Mouse (Mus musculus) cerebral cortex, adult 2 months (tissue): ENCODE results near the gene Thsd4.

Experiments
- whole genome bisulfite sequencing: fragments of 180-500 bp; shearing (Covaris S2); methylation state at CpG from one replicate; pipeline ENCODE4 v1.1.7; 2018; 5-methylcytosine and 5-hydroxymethylcytosine counted together

The Thsd4 gene

GRCm38 (mm10) chr9:60148988-60149387 lies 372.9 kb downstream of the Thsd4 start:
- 78% methylated on average over 7 of the region's 7 CpGs for WGBS

DNA sequence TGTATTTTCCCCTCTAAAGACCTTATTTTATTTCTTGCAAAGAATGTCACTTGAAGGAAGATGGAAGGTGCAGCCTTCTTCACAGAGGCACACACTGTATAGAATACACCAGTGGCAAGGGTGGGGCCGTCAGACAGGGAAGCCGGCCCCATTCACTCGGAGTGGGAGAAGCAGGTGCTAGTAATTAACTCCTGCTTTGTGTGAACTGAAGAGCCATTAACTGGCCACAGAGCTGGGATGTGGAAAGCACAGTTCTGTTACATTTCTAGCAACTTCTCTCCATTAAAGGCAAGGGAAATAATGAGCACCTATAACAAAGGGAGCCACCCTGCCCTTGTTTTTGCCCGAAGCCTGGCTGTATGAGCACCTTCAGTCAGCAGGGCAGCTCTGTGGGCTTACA lies 374.4 kb downstream of the Thsd4 start:
- WGBS, result 62% methylated on average over 4 of the region's 4 CpGs

DNA sequence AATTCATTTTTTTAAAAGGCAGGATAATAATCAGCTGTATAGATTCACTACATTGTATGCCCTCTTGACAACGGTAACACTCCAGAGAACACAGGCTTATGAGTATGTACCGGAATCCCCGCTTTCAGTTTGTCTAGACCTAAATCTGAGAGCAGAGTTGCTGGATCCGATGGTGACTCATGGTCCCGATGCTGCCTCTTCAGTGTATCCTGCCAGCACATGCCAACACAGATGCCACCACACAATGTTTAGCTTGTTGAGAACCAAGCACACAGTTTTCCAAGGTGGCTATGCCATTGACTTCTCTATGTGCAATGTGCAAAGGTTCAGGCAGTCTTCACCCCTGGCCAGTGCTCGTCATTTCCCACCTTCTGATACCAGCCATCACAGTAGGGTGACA lies 378.0 kb downstream of the Thsd4 start:
- WGBS, result 60% methylated on average over 6 of the region's 6 CpGs

GRCm38 (mm10) chr9:60141081-60141514 lies 380.7 kb downstream of the Thsd4 start:
- 20% methylated on average over 7 of the region's 7 CpGs for WGBS

DNA sequence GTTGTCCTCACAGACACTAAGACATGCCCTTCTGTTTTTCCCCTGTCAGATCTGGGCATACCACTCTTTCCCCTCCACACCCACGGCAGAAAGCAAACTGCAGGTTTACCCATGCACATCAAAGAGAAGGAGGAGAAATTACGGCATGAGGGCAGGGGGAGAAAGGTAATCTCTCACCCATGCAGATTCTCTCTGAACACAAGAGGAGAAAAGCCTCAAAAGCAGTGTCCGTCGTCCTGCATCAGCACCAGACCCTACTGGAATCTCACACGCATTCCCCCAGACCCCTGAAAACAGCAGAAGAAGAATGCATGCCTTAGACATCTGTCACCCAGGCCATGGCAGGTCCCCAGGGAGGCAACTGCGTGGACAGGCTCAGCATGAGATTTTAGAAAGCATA lies 381.4 kb downstream of the Thsd4 start:
- WGBS, result 66% methylated on average over 6 of the region's 6 CpGs

DNA sequence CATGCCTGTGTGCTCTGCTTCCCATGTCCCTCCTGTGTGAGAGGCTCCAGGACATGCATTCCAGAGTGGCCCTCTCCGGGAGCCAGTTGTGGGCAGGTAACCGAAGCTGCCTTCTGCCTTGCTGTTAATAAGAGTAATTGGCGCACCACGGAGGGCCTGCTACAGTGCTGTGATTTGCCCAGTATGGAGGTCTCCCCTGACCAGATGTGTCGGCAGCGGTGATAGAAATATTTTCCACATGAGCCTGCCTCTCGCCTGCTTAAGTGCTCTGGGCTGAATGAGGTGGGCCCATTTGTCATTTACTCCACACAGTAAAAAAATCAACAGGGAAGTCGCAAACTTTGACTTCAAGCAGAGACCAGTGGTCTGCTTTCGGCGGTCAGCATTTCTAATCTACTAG lies 382.4 kb downstream of the Thsd4 start:
- WGBS, result 94% methylated on average over 10 of the region's 10 CpGs

DNA sequence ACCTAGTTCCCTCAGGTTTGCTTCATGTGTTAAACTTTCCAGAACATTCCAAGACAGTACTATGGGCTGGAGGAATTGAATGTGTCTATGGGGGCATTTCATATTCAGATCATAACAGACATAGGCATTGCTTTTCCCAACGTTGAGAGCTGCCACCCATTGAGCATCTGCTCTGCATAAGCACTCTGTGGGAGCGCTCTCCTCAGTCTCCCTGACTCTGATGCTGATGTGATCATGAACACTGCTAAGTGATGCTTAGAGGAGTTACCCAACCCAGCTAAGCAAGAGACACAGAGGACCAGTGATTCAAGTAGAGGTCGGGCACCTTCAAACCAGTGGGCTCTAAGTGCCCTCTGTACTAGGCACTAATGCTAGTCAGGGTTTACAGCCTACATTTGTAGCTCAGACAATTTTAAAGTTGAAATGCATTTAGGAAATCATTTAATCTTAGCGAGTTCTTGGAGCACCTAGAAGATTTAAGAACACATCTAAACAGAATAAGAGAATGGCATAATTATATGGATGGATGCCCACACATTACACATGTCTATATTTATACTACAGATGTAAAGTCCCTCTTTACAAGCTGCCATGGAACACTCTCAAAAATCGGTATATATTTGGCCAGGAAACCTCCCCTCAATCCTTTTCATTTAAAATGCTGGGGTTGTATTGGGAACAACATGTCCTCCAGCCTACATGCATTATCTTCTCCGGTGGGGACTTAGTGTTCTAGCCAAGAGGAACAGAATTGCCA lies 392.4 kb downstream of the Thsd4 start:
- WGBS, result 48% methylated on average over 6 of the region's 6 CpGs

DNA sequence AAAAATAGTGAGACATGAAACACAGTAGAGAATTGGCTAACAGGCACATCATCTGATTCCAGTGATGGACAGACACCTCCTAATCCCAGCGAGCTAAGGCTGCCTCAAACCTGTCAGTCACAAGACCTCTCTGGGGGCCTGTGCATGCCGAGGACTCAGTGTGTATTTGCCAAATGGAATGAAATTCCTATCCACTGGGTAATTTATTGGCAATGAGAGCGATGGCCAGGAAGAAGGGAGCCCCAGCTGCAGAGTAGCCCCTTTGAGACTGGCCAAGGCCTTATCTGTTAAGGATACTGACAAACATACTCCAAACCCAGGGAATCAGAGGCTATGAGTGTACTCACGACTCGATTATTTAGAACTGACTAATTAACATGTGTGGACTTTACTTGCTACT lies 394.9 kb downstream of the Thsd4 start:
- 80% methylated on average over 5 of the region's 5 CpGs for WGBS

DNA sequence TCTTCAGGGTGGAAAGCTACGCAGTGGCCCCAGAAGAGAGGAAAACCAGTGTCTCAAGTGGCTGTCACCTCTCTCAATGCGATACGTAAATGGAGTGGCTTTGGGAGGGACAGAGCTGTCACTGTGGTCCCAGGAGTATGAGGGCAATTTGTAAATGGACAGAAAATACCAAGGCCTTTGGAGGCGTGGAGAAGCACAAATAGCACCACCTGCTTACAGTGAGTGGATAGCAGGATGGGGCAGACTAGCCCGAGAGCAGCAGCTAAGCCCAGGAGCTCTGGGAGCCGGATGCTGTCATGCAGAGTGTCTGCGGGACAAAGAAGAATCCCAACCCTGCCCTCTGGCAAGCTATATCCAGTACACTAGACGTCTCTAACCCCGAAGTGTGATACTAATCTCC lies 397.7 kb downstream of the Thsd4 start:
- 92% methylated on average over 9 of the region's 9 CpGs for WGBS

DNA sequence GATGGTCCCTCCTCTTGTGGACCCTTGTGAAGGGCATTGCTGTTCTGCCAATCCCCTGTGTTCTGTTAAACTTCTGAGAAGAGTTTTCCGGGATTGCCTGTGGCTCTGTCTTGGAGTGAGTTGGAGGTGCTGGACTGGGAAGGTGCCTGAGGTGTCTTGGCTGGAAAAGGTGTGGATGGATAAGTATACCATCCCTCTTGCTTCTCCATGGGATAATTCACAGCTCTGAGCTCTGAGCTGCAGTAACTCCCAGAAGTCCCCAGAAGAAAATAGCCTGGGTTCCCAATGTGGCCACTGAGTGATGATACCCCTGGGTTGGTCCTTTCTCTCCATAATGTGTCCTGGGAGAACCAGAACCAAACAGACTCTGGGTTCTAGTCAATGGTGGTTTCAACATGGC lies 398.8 kb downstream of the Thsd4 start:
- WGBS, result 92% methylated on average over 1 of the region's 1 CpGs

DNA sequence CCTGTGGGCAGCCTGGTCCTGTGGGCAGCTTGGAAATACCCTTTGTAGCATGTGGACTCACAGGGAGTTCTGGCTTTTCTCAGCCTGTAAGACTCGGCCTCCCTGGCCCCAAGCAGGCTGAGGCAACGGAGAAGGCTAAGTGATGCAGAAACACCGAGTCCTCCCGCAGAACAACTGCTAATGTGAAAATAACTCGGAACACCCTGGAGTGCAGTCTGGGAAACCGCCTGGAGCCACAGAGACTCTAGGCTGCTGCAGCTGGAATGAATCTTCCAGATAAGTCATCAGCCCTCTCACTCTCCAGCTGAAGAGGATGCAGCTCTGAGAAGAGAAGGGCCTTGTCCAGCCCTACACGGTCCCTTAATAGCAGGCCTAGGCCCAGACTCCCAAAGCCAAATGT lies 402.0 kb downstream of the Thsd4 start:
- WGBS, result 47% methylated on average over 7 of the region's 7 CpGs

- WGBS, result 64% methylated on average over 7 of the region's 7 CpGs
These were observed 404.0 kb downstream of the Thsd4 start for GRCm38 (mm10) chr9:60117831-60118230.

DNA sequence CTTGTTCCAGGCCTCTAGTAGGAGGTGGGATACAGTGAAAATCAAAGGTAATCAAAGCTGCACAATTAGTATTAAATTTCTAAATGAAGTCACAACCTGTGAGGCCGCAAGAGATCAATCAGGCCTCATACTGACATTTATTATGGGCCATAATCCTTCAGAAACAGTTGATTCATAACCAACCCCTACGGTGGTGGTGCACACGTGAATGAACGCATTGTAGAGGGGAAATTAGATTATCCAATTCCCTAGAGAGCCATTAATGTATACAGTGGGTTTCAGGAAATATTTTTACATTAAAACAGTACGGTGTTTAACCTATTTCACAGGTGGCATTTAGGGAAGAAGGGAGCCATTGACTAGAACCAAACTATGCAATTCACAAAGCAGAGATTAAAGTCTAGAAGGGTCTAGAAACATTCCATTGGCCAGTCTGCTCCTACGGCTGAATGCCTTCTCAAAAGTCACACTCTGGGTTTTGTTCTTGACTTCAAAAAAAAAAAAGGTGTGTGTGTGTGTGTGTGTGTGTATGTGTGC lies 406.1 kb downstream of the Thsd4 start:
- 94% methylated on average over 6 of the region's 6 CpGs for WGBS

GRCm38 (mm10) chr9:60115306-60115705 lies 406.5 kb downstream of the Thsd4 start:
- WGBS, result 97% methylated on average over 9 of the region's 9 CpGs

GRCm38 (mm10) chr9:60110200-60110599 lies 411.6 kb downstream of the Thsd4 start:
- 84% methylated on average over 5 of the region's 5 CpGs for WGBS

- 58% methylated on average over 6 of the region's 6 CpGs for WGBS
These were observed 415.2 kb downstream of the Thsd4 start for GRCm38 (mm10) chr9:60106683-60107082.

- 44% methylated on average over 1 of the region's 1 CpGs for WGBS
These were observed 415.7 kb downstream of the Thsd4 start for GRCm38 (mm10) chr9:60106106-60106505.

- 63% methylated on average over 1 of the region's 1 CpGs for WGBS
These were observed 427.6 kb downstream of the Thsd4 start for GRCm38 (mm10) chr9:60094211-60094610.

DNA sequence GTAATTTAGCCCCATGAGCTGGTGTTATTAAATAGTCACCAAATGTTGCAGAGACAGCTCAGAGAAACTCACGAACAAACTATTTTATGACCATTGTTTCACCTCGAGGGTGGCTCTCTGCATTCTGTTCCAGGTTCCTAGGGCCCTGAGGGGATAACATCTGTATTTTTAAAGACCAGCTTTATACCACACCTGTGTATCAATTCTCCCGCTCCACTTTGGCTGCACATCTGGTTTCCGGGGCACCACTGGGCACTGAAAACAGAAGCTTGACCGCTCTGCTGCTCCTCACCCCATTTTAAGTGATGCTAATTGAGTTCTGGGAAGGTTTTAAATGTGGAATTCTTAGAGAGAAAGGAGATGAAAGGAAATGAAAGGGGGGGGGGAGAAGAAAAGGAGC lies 429.4 kb downstream of the Thsd4 start:
- 63% methylated on average over 5 of the region's 5 CpGs for WGBS

DNA sequence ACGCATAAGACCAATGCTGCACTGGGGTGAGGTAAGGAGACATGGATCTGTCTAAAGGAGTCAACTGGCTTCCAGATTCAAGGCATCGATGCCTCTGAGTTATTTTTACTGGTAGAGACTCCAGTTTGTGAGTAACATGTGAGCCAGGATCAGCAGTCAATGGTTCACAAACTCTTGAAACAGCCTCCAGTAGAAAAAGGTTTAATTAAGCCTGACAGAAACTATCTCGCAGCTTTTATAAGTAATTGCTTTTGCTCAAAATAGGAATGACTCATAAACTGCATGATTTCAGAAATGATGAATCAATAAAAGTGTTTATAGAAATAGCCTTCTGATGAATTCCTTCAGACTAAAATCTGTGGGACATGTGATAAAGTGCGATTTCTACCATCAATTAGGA lies 432.4 kb downstream of the Thsd4 start:
- 61% methylated on average over 4 of the region's 4 CpGs for WGBS

GRCm38 (mm10) chr9:60088101-60088500 lies 433.7 kb downstream of the Thsd4 start:
- 58% methylated on average over 5 of the region's 5 CpGs for WGBS

GRCm38 (mm10) chr9:60082107-60082581 lies 439.7 kb downstream of the Thsd4 start:
- 42% methylated on average over 5 of the region's 5 CpGs for WGBS

DNA sequence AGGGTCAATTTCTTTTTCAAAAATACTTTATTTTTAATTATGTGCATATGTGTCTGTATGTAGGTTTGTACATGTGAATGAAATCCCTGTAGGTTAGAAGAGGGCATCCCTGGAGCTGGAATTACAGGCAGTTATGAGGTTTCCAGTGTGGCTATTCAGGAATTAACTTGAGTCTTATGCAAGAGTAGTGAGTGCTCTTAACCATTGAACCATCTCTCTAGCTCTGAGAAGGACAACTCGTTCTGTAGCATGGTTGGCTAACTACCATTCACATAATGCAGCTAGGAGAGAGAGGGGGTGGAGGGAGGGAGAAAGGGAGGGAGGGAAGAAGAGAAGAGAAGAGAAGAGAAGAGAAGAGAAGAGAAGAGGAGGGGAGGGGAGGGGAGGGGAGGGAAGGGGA lies 444.1 kb downstream of the Thsd4 start:
- WGBS, result 82% methylated on average over 1 of the region's 1 CpGs

DNA sequence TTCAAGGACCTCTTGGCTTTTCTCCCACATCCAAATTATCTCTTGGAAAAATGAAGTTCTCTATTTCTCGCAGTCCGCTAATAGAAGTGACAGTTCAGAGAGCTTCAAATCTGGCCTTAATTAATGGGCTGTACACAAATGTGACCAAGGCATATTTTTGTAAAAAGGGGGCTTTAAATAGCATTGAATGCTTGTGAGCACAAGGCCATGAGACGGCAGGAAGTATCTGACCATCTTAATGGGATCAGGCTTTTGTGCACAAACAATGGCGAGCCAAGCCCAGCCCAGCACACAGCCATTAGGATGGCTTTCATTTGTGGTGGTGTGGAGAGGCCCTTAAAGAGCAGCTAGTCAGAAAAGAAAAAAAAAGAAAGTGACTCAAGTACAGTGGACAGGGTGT lies 445.4 kb downstream of the Thsd4 start:
- 76% methylated on average over 4 of the region's 4 CpGs for WGBS
